Mouse (Mus musculus) cortical plate, adult 2 months (tissue): ENCODE data around the gene Foxj1. TPM values are rescaled to one million over a fixed set of nuclear protein-coding genes. Genes with fewer than 3 reads are reported as not detected.
"Not testable (repeated sequence)": the region's sequence is repeated elsewhere in the genome, so short reads cannot be mapped to it uniquely, and the experiment has no call there.

Experiments used
- H3K27ac ChIP-seq: fragments of 200-500 bp; 2 replicates; pipeline ENCODE4 v1.5.1; 2012; ENCODE audit warnings: low read length, control low read depth, inconsistent platforms; ENCODE audit not compliant: insufficient read depth
- H3K4me1 ChIP-seq: fragments of 200-500 bp; 2 replicates; pipeline ENCODE4 v1.6.1; 2011; ENCODE audit warnings: low read length; ENCODE audit not compliant: control insufficient read depth, insufficient read depth
- H3K4me3 ChIP-seq: fragments of 200-500 bp; 2 replicates; pipeline ENCODE4 v1.5.1; 2011; ENCODE audit warnings: mild to moderate bottlenecking, low read length, control low read depth; ENCODE audit not compliant: insufficient read depth
- CTCF ChIP-seq: fragments of 200-500 bp; IDR thresholded peaks from 2 replicates; pipeline ENCODE4 v1.5.1; 2011; ENCODE audit warnings: mild to moderate bottlenecking, control low read depth, low read length; ENCODE audit not compliant: insufficient read depth; ENCODE audit errors: extremely low read depth
- POLR2A ChIP-seq: fragments of 200-500 bp; IDR thresholded peaks from 2 replicates; pipeline ENCODE4 v1.6.1; 2011; ENCODE audit warnings: mild to moderate bottlenecking, low read length, control low read depth; ENCODE audit not compliant: insufficient read depth; ENCODE audit errors: extremely low read depth
- polyA plus RNA-seq: library from polyadenylated mRNA; depleted of rRNA; stranded (reverse); fragments of >200 nt; gene quantifications from 2 replicates; pipeline ENCODE4 v1.2.3, GENCODE M21; 2012

Gene Foxj1
- polyA plus RNA-seq, 1 experiment: 6.6 TPM

DNA sequence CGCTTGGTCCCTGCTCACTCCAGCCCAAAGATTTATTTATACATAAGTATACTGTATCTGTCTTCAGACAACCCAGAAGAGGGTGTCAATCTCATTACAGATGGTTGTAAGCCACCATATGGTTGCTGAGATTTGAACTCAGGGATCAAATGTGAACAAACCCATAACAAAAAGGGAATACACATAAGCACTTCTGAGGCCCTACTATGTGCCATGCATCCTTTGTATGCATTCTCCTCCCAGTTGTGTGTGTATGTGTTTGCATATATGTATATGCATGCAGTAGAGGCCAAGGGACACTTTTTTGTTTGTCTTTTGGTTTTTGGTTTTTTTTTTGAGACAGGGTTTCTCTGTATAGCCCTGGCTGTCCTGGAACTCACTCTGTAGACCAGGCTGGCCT, 31.4 kb upstream of the Foxj1 start:
- Histone ChIP-seq H3K27ac (no peak overlapping the region), H3K4me3 (no peak overlapping the region)
- TF ChIP-seq CTCF (no peak), POLR2A (no peak)

DNA sequence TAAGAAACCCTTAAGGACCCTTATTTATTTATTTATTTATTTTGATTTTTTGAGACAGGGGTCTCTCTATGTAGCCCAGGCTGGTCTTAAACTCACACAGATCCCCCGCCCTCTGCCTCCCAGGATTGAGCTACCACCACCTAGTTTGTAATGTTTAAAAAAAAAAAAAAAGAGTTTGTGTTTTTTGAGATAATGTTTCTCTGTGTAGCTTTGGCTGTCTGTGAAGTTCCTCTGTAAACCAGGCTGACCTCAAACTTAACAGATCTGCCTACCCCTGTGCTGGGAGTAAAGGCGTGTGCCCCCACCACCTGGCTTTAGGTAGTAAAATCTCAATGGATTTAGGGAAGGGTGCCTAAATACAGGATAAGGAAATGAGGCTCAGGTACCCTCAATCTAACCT, 30.9 kb upstream of the Foxj1 start:
- no peak for TF ChIP-seq POLR2A
- no peak for TF ChIP-seq CTCF
- H3K4me1 ChIP-seq: no peaks in the 10 kb centered on the region
- H3K4me3 ChIP-seq: no peak overlapping the region
- H3K27ac ChIP-seq: no peak overlapping the region

More for the DNA sequence above, 31.4 kb upstream of the Foxj1 start:
- H3K4me1 ChIP-seq: no peaks in the 10 kb centered on the region

DNA sequence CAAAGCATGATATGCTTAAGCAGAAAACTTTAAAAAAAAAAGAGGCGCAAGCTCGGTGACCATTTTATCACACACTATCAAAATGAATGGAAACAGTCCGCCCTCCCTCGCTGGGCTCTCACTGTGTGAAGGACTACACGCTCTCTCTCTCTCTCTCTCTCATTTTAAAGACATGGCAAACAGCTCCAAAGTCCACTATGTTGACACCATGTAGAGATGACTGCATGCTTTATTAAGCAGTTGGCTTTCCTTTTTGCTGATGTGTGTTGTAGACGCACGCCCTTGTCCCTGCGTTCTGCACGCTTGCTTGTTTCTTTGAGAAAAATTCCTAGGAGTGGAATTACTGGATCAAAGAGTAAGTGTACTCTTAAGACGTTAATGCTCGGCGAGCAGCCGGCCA, 30.2 kb upstream of the Foxj1 start:
- no peak overlapping the region for H3K4me3 ChIP-seq
- H3K27ac ChIP-seq: no peak overlapping the region
- TF ChIP-seq CTCF (no peak), POLR2A (no peak)
- H3K4me1 ChIP-seq: no peaks in the 10 kb centered on the region

GRCm38 (mm10) chr11:116362015-116362414, 26.8 kb upstream of the Foxj1 start:
- Histone ChIP-seq H3K4me3 (no peak overlapping the region), H3K4me1 (no peaks in the 10 kb centered on the region), H3K27ac (no peak overlapping the region)
- TF ChIP-seq CTCF: no peak
- TF ChIP-seq POLR2A: no peak

DNA sequence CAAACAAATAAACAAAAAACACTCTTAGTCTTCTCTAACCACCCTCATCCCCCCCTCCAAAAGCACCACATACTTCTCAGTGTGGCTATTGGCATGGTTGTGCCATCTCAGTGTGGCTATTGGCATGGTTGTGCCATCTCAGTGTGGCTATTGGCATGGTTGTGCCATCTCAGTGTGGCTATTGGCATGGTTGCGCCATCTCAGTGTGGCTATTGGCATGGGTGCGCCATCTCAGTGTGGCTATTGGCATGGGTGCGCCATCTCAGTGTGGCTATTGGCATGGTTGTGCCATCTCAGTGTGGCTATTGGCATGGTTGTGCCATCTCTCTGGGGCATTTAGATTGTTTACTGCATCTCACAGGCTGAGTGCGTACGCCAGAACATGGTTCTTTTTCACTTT, 25.7 kb upstream of the Foxj1 start:
- H3K4me1 ChIP-seq, H3K27ac ChIP-seq, H3K4me3 ChIP-seq: not testable (repeated sequence)

DNA sequence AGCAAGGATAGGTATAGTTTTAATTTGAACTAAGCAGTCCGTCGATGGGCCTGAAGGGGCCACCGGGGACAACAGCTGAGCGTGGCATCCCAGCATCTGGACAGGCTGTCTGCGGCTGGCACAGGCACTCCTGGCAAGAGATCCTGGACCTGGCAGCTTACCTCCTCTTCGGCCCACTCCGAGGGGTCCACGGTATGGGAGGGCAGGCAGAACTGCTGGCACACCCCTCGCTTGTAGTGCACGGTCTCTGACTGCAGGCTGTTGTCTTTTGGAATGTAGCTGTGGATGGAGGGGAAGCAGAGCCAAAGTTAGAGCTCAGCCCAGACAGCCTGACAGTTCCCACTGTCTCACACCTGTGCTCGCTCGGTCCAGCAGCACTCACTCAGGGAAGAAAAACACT, 24.5 kb upstream of the Foxj1 start:
- TF ChIP-seq CTCF (no peak), POLR2A (no peak)
- Histone ChIP-seq H3K4me1 (no peaks in the 10 kb centered on the region), H3K27ac (no peak overlapping the region), H3K4me3 (no peak overlapping the region)

DNA sequence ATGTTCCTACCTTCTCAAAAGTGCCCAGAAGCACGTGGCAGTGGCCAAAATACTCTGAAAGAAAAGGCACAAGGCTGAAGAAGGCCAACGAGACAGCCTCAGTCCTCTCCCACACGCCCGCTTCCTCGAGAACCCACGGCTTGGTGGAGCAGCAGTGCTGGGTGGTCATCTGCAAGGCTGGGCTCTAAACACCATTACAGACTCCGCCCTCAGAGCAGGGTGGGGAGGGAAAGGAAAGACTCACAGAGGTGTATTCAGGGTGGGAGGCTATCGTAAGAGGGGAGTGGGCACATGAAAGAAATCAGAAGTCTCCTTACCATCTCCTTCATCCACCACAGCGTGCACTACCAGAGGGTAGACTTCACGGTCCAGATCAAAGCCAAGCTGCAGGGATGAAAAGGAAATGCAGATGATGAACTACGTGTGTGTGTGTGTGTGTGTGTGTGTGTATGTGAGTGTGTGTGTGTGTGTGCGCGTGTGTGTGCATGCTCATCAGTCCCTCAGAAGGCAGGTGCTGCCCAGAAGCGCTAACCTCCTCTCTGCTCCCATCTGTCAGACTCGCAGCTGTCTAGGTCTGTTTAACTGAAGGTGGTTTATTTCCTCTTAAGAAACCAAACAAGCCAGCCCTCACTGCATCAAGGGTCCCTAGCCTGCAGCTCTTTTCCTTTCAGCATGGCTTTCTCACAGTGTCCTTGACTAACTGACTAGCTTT, 23.9 kb upstream of the Foxj1 start:
- Histone ChIP-seq H3K4me1 (no peaks in the 10 kb centered on the region), H3K4me3 (no peak overlapping the region), H3K27ac (no peak overlapping the region)
- TF ChIP-seq CTCF (no peak), POLR2A (no peak)

DNA sequence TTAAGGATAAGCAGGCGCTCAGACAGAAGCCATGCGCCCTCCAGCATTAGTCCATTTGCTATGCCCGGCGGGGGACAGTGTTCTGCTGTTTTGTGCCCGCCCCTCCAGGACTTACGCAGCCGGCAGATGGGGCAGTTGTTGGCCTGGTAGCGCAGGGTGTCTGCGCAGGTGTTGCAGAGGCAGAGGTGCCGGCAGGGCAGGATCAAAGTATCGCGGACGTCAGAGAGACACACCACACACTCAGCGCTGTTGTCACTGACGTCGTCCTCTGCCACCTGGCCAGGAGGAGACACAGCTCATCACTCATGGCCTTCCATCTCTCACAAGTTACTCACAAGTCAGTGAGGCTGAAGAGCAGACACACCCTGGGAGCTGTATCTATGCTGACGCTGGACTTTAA, 19.3 kb upstream of the Foxj1 start:
- Histone ChIP-seq H3K27ac (no peak overlapping the region), H3K4me3 (no peak overlapping the region), H3K4me1 (no peaks in the 10 kb centered on the region)
- no peak for TF ChIP-seq CTCF
- TF ChIP-seq POLR2A: no peak

DNA sequence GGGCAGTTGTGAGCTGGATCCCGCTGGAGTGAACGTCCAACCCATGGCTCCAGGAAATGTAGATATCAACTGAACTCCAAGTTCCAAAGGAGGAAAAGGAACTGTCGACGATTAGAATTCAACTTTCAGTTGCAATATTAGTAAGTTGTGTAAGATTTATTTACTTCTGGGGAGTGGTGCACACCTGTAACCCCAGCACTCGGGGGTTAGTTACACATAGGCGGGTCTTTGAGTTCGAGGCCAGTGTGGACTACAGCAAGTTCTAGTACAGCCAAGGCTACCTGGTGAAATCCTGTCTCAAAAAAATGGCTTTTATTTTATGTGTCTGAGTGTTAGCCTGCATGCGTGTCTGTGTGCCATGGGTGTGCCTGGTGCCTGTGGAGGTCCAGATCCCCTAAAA, 18.3 kb upstream of the Foxj1 start:
- TF ChIP-seq CTCF (no peak), POLR2A (no peak)
- no peak overlapping the region for H3K4me3 ChIP-seq
- H3K4me1 ChIP-seq: no peaks in the 10 kb centered on the region

GRCm38 (mm10) chr11:116351294-116351693, 16.1 kb upstream of the Foxj1 start:
- Histone ChIP-seq H3K27ac (no peak overlapping the region), H3K4me3 (no peak overlapping the region), H3K4me1 (no peaks in the 10 kb centered on the region)
- TF ChIP-seq CTCF (no peak), POLR2A (no peak)

More for the DNA sequence above, 18.3 kb upstream of the Foxj1 start:
- no peak overlapping the region for H3K27ac ChIP-seq

GRCm38 (mm10) chr11:116347955-116348354, 12.8 kb upstream of the Foxj1 start:
- TF ChIP-seq POLR2A: no peak
- no peak for TF ChIP-seq CTCF
- Histone ChIP-seq H3K4me3 (no peak overlapping the region), H3K27ac (no peak overlapping the region), H3K4me1 (no peaks in the 10 kb centered on the region)

DNA sequence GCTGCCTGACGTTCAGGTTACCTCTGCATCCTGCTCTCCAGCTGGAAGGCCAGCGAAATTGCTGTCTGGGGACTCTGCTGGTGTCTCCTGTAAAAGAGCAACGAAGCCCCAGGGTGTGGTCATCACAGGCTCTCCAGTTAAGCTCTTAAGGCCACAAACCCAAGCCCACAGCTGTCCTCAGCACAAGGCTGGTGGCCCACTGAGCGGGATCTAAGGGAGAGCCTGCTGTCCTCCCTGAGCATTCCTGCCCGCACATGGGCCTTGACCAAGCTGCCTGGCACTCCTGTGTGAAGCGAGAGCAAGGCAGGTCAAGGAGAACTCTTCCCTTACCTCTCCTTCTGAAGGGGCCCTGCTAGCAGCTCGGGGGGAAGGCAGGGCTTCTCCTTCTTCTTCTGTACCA, 11.8 kb upstream of the Foxj1 start:
- Histone ChIP-seq H3K4me1 (no peaks in the 10 kb centered on the region), H3K27ac (no peak overlapping the region), H3K4me3 (no peak overlapping the region)
- TF ChIP-seq POLR2A (no peak), CTCF (no peak)
